Mouse (Mus musculus): Measurements from ENCODE around the gene Fam71f2.

- TF ChIP-seq CTCF (IDR thresholded peaks at IDR 0.05; ENCODE audit: low read depth) (no peak), EP300 (IDR thresholded peaks at IDR 0.05; ENCODE audit: low read depth) (no peak)
Observed at GRCm38 (mm10) chr6:29264456-29264781, 15.0 kb upstream of the Fam71f2 start.
